Mouse (Mus musculus): ENCODE measurements around the gene Cd86. TPM values are rescaled to one million over a fixed set of nuclear protein-coding genes. Genes with fewer than 3 reads are reported as not detected.

Gene Cd86
- polyA plus RNA-seq, 1 experiment: 0.32 TPM

DNA sequence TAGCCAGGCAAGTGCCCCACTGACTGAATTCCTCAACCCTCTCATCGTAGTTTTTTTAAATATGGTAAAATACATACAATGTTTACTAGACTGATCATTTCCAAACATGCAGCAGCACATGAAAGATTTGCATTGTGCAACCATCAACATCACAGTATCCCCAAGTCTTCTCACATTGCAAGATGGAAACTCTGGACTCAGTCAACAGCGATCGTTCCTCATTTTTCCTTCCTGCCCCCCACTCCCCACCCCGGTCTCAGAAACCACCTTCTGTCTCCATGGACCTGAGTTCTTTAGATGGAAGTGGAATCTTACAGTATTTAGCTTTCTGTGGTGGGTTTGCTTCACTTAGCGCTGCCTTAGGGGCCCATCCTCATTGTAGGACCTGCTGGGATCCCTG lies 34.3 kb downstream of the Cd86 start:
- H3K4me1 ChIP-seq (ENCODE audit: control insufficient read depth, insufficient read depth, low read length): peaks cover 3% of the 10 kb centered on the region
- no peak overlapping the region for H3K4me3 ChIP-seq (ENCODE audit: control insufficient read depth, low read depth, low read length)
- no peaks in the 10 kb centered on the region for H3K27me3 ChIP-seq (ENCODE audit: control insufficient read depth, insufficient read depth, low read length)
- H3K36me3 ChIP-seq (ENCODE audit: control insufficient read depth, insufficient read depth, low read length): no peaks in the 10 kb centered on the region
- TF ChIP-seq POLR2A (IDR thresholded peaks at IDR 0.05; ENCODE audit: control insufficient read depth, low read depth, low read length) (no peak), CTCF (IDR thresholded peaks at IDR 0.05; ENCODE audit: control insufficient read depth, insufficient read depth, insufficient replicate concordance, low read depth, low read length) (no peak)
- H3K27ac ChIP-seq (ENCODE audit: control insufficient read depth, insufficient read depth, low read depth, low read length): no peak overlapping the region

DNA sequence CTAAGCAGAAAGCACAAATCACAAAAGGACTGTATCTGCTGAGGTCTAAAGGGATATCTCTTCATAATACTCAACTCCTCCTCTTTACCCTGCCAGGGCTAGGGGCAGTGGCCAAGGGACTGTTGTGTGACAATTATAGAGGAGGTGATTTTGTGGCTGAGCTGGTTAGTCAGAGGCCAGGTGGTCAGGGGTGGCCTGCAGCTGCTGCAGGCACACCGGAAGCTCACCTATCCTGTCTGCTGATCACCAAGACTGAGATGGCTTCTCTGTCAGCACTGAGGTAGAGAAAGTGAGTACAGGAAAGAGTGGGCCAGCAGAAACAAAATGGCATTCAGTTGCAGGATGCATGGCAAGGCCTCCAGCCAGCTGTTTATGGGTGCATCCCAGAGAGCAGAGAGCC lies 38.1 kb downstream of the Cd86 start:
- Histone ChIP-seq H3K27me3 (ENCODE audit: control insufficient read depth, insufficient read depth, low read length) (no peaks in the 10 kb centered on the region), H3K27ac (ENCODE audit: control insufficient read depth, insufficient read depth, low read depth, low read length) (no peak overlapping the region), H3K4me1 (ENCODE audit: control insufficient read depth, insufficient read depth, low read length) (no peaks in the 10 kb centered on the region), H3K4me3 (ENCODE audit: control insufficient read depth, low read depth, low read length) (no peak overlapping the region), H3K36me3 (ENCODE audit: control insufficient read depth, insufficient read depth, low read length) (no peaks in the 10 kb centered on the region)
- TF ChIP-seq POLR2A (IDR thresholded peaks at IDR 0.05; ENCODE audit: control insufficient read depth, low read depth, low read length) (no peak), CTCF (IDR thresholded peaks at IDR 0.05; ENCODE audit: control insufficient read depth, insufficient read depth, insufficient replicate concordance, low read depth, low read length) (no peak)

DNA sequence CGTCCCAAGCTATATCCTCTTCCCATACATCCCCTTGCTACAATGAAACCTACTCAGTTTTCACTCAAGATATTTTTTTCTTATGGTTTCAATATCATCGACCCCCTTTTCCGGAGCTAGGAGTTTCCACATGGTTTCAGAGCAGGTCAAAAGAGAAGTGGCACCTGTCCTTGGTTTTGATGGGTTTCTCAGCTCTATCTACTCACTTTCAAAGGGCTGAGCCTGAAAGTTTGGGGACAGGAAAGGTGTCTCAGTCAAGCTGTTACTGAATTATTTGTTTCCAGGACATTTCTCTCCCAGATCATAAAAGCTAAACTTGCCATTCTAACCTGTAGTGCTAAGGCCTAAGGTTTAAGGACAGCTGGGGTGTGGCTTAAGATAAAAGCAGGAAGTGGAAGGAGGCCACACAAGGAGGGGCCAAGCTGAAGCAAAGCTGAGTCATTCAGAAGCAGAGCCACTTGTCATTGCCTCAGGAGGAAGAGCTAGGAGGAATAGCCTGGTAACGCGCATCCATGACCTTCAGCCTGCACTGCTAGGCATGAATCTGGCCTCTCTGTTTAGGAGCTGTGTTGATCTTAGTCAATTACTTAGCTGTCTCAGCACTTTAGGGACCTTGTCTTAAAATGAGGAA lies 39.2 kb downstream of the Cd86 start:
- no peaks in the 10 kb centered on the region for H3K36me3 ChIP-seq (ENCODE audit: control insufficient read depth, insufficient read depth, low read length)
- H3K4me1 ChIP-seq (ENCODE audit: control insufficient read depth, insufficient read depth, low read length): no peaks in the 10 kb centered on the region
- H3K27me3 ChIP-seq (ENCODE audit: control insufficient read depth, insufficient read depth, low read length): no peaks in the 10 kb centered on the region
- no peak overlapping the region for H3K4me3 ChIP-seq (ENCODE audit: control insufficient read depth, low read depth, low read length)
- TF ChIP-seq CTCF (IDR thresholded peaks at IDR 0.05; ENCODE audit: control insufficient read depth, insufficient read depth, insufficient replicate concordance, low read depth, low read length): no peak
- TF ChIP-seq POLR2A (IDR thresholded peaks at IDR 0.05; ENCODE audit: control insufficient read depth, low read depth, low read length): no peak
- H3K27ac ChIP-seq (ENCODE audit: control insufficient read depth, insufficient read depth, low read depth, low read length): no peak overlapping the region

DNA sequence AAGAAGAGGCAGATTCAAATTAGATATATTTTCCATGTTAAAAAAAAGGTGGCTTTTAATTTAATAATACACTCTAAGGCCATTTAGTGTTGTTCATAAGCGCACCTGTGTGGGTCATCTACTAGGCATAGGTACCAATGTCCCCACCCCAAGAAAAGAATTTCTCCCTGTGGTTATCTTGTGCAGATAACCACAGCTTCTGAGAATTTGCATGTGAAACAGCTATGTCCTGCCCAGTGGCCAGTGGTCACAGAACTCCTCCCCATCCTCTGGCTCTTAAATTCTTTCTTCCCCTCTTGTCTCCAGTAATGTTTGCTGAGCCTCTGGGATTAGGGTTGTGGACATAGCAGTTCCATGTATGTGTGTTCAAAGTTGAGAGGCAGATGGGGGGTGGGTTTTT lies 40.0 kb downstream of the Cd86 start:
- H3K4me1 ChIP-seq (ENCODE audit: control insufficient read depth, insufficient read depth, low read length): no peaks in the 10 kb centered on the region
- no peaks in the 10 kb centered on the region for H3K36me3 ChIP-seq (ENCODE audit: control insufficient read depth, insufficient read depth, low read length)
- no peaks in the 10 kb centered on the region for H3K27me3 ChIP-seq (ENCODE audit: control insufficient read depth, insufficient read depth, low read length)
- no peak overlapping the region for H3K27ac ChIP-seq (ENCODE audit: control insufficient read depth, insufficient read depth, low read depth, low read length)
- no peak overlapping the region for H3K4me3 ChIP-seq (ENCODE audit: control insufficient read depth, low read depth, low read length)
- TF ChIP-seq CTCF (IDR thresholded peaks at IDR 0.05; ENCODE audit: control insufficient read depth, insufficient read depth, insufficient replicate concordance, low read depth, low read length): no peak
- TF ChIP-seq POLR2A (IDR thresholded peaks at IDR 0.05; ENCODE audit: control insufficient read depth, low read depth, low read length): no peak

DNA sequence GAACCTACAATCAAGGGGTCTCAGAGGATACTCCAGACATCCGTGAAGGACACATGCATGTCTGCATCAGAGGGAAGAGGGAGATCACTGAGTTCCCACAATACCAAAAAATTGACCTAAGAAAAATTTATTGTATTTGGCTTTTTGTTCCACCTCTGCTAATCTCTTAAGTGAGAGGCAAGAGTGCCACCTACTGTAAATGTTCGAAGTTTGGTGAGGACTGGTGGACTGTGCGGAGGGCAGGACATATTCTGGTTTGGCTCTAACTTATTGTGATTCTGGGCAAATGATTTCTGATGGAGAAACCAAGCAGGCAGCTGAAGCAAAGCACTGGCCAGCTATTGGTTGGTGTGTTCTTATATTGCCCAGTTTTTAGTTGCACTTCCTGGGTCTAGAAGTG lies 43.6 kb downstream of the Cd86 start:
- Histone ChIP-seq H3K4me3 (ENCODE audit: control insufficient read depth, low read depth, low read length) (no peak overlapping the region), H3K4me1 (ENCODE audit: control insufficient read depth, insufficient read depth, low read length) (no peaks in the 10 kb centered on the region), H3K36me3 (ENCODE audit: control insufficient read depth, insufficient read depth, low read length) (no peaks in the 10 kb centered on the region), H3K27me3 (ENCODE audit: control insufficient read depth, insufficient read depth, low read length) (no peaks in the 10 kb centered on the region), H3K27ac (ENCODE audit: control insufficient read depth, insufficient read depth, low read depth, low read length) (no peak overlapping the region)
- TF ChIP-seq CTCF (IDR thresholded peaks at IDR 0.05; ENCODE audit: control insufficient read depth, insufficient read depth, insufficient replicate concordance, low read depth, low read length) (no peak), POLR2A (IDR thresholded peaks at IDR 0.05; ENCODE audit: control insufficient read depth, low read depth, low read length) (no peak)

DNA sequence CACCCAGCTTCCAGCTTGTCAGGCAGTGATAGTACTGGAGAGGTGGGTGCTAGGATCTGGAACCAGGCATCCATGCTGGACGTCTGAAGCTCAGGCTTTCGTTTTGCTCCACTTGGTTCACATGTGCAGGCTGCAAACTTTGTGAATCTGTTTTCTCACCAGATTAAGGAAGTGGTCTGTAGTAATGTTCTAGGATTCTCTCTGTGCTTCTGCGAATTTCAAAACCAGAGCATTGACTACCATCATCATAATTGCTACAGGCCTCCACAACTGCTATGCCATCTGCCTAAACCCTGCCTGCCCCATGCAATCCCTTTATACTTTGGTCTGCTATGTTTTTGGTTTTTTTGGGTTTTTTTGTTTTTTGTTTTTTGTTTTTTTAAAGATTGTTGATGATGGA lies 44.8 kb downstream of the Cd86 start:
- Histone ChIP-seq H3K4me3 (ENCODE audit: control insufficient read depth, low read depth, low read length) (no peak overlapping the region), H3K4me1 (ENCODE audit: control insufficient read depth, insufficient read depth, low read length) (no peaks in the 10 kb centered on the region), H3K27me3 (ENCODE audit: control insufficient read depth, insufficient read depth, low read length) (no peaks in the 10 kb centered on the region), H3K36me3 (ENCODE audit: control insufficient read depth, insufficient read depth, low read length) (no peaks in the 10 kb centered on the region), H3K27ac (ENCODE audit: control insufficient read depth, insufficient read depth, low read depth, low read length) (no peak overlapping the region)
- TF ChIP-seq CTCF (IDR thresholded peaks at IDR 0.05; ENCODE audit: control insufficient read depth, insufficient read depth, insufficient replicate concordance, low read depth, low read length) (no peak), POLR2A (IDR thresholded peaks at IDR 0.05; ENCODE audit: control insufficient read depth, low read depth, low read length) (no peak)

DNA sequence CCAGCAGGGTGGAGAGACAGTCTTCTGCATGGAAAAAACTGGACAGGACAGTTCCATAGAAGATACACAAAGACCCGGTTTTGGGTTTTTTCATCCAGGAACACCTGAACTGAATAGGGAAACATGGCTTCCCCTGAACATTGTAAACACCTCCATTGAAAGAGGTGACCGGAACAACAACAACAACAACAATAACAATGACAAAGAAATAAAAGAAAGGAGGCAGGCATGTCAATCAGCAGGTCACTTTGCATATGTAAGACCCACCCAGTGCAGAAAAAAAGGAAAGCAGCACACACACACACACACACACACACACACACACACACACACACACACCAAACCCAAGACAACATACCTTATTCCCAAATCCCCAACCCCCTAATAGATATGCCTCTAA lies 52.2 kb downstream of the Cd86 start:
- Histone ChIP-seq H3K4me3 (ENCODE audit: control insufficient read depth, low read depth, low read length) (no peak overlapping the region), H3K36me3 (ENCODE audit: control insufficient read depth, insufficient read depth, low read length) (no peaks in the 10 kb centered on the region), H3K4me1 (ENCODE audit: control insufficient read depth, insufficient read depth, low read length) (no peaks in the 10 kb centered on the region), H3K27me3 (ENCODE audit: control insufficient read depth, insufficient read depth, low read length) (no peaks in the 10 kb centered on the region), H3K27ac (ENCODE audit: control insufficient read depth, insufficient read depth, low read depth, low read length) (no peak overlapping the region)
- TF ChIP-seq POLR2A (IDR thresholded peaks at IDR 0.05; ENCODE audit: control insufficient read depth, low read depth, low read length): no peak
- no peak for TF ChIP-seq CTCF (IDR thresholded peaks at IDR 0.05; ENCODE audit: control insufficient read depth, insufficient read depth, insufficient replicate concordance, low read depth, low read length)

DNA sequence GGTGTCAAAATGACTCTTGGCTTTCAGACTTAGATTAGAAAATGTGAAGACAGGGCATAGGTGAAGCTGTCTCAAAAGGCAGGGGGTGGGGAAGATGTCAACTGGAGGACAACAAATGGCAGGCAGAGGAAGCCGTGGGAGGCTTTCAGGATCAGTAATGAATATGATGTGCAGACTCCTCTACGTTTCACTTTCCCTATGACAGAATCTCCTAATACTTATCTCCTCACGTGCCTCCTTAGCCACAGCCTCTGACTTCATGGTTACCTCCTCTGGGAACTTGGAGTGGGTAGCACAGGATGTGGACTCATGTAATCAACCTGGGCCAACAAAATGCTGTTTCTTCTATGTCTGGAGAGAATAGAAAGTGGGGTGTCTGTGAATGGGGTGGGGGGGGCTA lies 63.2 kb downstream of the Cd86 start:
- TF ChIP-seq CTCF (IDR thresholded peaks at IDR 0.05; ENCODE audit: control insufficient read depth, insufficient read depth, insufficient replicate concordance, low read depth, low read length) (no peak), POLR2A (IDR thresholded peaks at IDR 0.05; ENCODE audit: control insufficient read depth, low read depth, low read length) (no peak)
- H3K4me1 ChIP-seq (ENCODE audit: control insufficient read depth, insufficient read depth, low read length): no peaks in the 10 kb centered on the region

More for the DNA sequence above, 63.2 kb downstream of the Cd86 start:
- no peaks in the 10 kb centered on the region for H3K27me3 ChIP-seq (ENCODE audit: control insufficient read depth, insufficient read depth, low read length)
- no peak overlapping the region for H3K27ac ChIP-seq (ENCODE audit: control insufficient read depth, insufficient read depth, low read depth, low read length)
- H3K36me3 ChIP-seq (ENCODE audit: control insufficient read depth, insufficient read depth, low read length): no peaks in the 10 kb centered on the region
- no peak overlapping the region for H3K4me3 ChIP-seq (ENCODE audit: control insufficient read depth, low read depth, low read length)
